Mouse (Mus musculus) liver, postnatal 0 days (tissue): Measurements from ENCODE around the gene Tdrd9.
A peak's percentile ranks its signal among the peaks of the same experiment; 100 is the strongest.

ENCODE experiments used
- CTCF ChIP-seq: sonication (generic); IDR thresholded peaks from 2 replicates; pipeline ENCODE4 v1.5.1; 2016; ENCODE audit warnings: antibody characterized with exemption, low read depth
- EP300 ChIP-seq: IDR thresholded peaks from 2 replicates; pipeline ENCODE4 v1.6.1; 2016; ENCODE audit warnings: antibody characterized with exemption, low read depth, mild to moderate bottlenecking

GRCm38 (mm10) chr12:111923117-111923516, 48.2 kb upstream of the Tdrd9 start:
- TF ChIP-seq EP300 (peak; percentile 66; the same call in 1 of the 2 replicates), CTCF (no peak)
